Mouse (Mus musculus) E14TG2a.4 (cell line): ENCODE data around the gene Emilin3.
A peak's percentile ranks its signal among the peaks of the same experiment; 100 is the strongest.
"Not testable (repeated sequence)": the region's sequence is repeated elsewhere in the genome, so short reads cannot be mapped to it uniquely, and the experiment has no call there.

ENCODE experiments used
- H3K27me3 ChIP-seq: 2 replicates; pipeline ENCODE4 v1.6.1; 2014; ENCODE audit warnings: low read length, control low read depth; ENCODE audit not compliant: insufficient read depth
- H3K36me3 ChIP-seq: 2 replicates; pipeline ENCODE4 v1.6.1; 2014; ENCODE audit warnings: low read length, control low read depth; ENCODE audit not compliant: insufficient read depth
- H3K4me1 ChIP-seq: replicated peaks from 2 replicates; pipeline ENCODE4 v1.6.1; 2014; ENCODE audit warnings: low read depth, low read length, control low read depth
- H3K4me3 ChIP-seq: replicated peaks from 2 replicates; pipeline ENCODE4 v1.5.1; 2014; ENCODE audit warnings: mild to moderate bottlenecking, low read length
- H3K9me3 ChIP-seq: 2 replicates; pipeline ENCODE4 v1.6.1; 2014; ENCODE audit warnings: low read length, control low read depth
- CTCF ChIP-seq: conservative IDR thresholded peaks from 2 replicates; pipeline ENCODE4 v1.5.1; 2014; ENCODE audit warnings: low read length
- NANOG ChIP-seq: IDR thresholded peaks from 2 replicates; pipeline ENCODE4 v1.6.1; 2014; ENCODE audit warnings: borderline replicate concordance, low read length, mixed read lengths
- POU5F1 ChIP-seq: IDR thresholded peaks from 2 replicates; pipeline ENCODE4 v1.6.1; 2014; ENCODE audit warnings: low read length, borderline replicate concordance

Gene Emilin3

GRCm38 (mm10) chr2:160912231-160912671 lies at the start of gene Emilin3:
Gene Emilin3, minus strand, starts transcription at chr2:160912328.
- H3K4me1 ChIP-seq = peaks cover 31% of the 10 kb centered on the region
- peaks cover 98% of the 10 kb centered on the region for H3K27me3 ChIP-seq
- H3K4me3 ChIP-seq = peak within 1 kb of the TSS; percentile 78
- TF ChIP-seq NANOG = no peak
- TF ChIP-seq POU5F1 = no peak
- TF ChIP-seq CTCF = no peak
- no peaks in the 10 kb centered on the region for H3K9me3 ChIP-seq
- no peaks in the 10 kb centered on the region for H3K36me3 ChIP-seq

- no peaks in the 10 kb centered on the region for H3K9me3 ChIP-seq
- H3K27me3 ChIP-seq = no peaks in the 10 kb centered on the region
- no peak overlapping the region for H3K4me3 ChIP-seq
- H3K4me1 ChIP-seq = peaks cover 10% of the 10 kb centered on the region
- TF ChIP-seq NANOG (no peak), POU5F1 (no peak), CTCF (no peak)
- peaks cover 84% of the 10 kb centered on the region for H3K36me3 ChIP-seq
Observed at GRCm38 (mm10) chr2:160960956-160961646, 49.0 kb upstream of the Emilin3 start.

- Histone ChIP-seq H3K4me3 (no peak overlapping the region), H3K27me3 (no peaks in the 10 kb centered on the region), H3K4me1 (peaks cover 10% of the 10 kb centered on the region), H3K36me3 (peaks cover 84% of the 10 kb centered on the region), H3K9me3 (no peaks in the 10 kb centered on the region)
- no peak for TF ChIP-seq CTCF
- TF ChIP-seq POU5F1 = no peak
- TF ChIP-seq NANOG = no peak
Observed at GRCm38 (mm10) chr2:160959901-160960300, 47.8 kb upstream of the Emilin3 start.

GRCm38 (mm10) chr2:160958737-160959136 lies 46.6 kb upstream of the Emilin3 start:
- H3K27me3 ChIP-seq = no peaks in the 10 kb centered on the region
- H3K9me3 ChIP-seq = no peaks in the 10 kb centered on the region
- H3K36me3 ChIP-seq = peaks cover 84% of the 10 kb centered on the region
- H3K4me3 ChIP-seq = no peak overlapping the region
- H3K4me1 ChIP-seq = peaks cover 10% of the 10 kb centered on the region
- TF ChIP-seq CTCF (peak; percentile 25; the same call in 1 of the 2 replicates), POU5F1 (no peak)

GRCm38 (mm10) chr2:160957801-160958200 lies 45.7 kb upstream of the Emilin3 start:
- not testable (repeated sequence) for H3K9me3 ChIP-seq, H3K27me3 ChIP-seq, H3K4me3 ChIP-seq
- Histone ChIP-seq H3K4me1 (peaks cover 10% of the 10 kb centered on the region), H3K36me3 (peaks cover 84% of the 10 kb centered on the region)

GRCm38 (mm10) chr2:160957307-160957706 lies 45.2 kb upstream of the Emilin3 start:
- not testable (repeated sequence) for H3K4me3 ChIP-seq, H3K27me3 ChIP-seq
- peaks cover 10% of the 10 kb centered on the region for H3K4me1 ChIP-seq

GRCm38 (mm10) chr2:160955331-160955730 lies 43.2 kb upstream of the Emilin3 start:
- TF ChIP-seq NANOG (no peak), CTCF (peak; percentile 28), POU5F1 (no peak)
- Histone ChIP-seq H3K36me3 (peaks cover 84% of the 10 kb centered on the region), H3K27me3 (no peaks in the 10 kb centered on the region), H3K9me3 (no peaks in the 10 kb centered on the region), H3K4me1 (peaks cover 10% of the 10 kb centered on the region), H3K4me3 (no peak overlapping the region)

More at GRCm38 (mm10) chr2:160957307-160957706, 45.2 kb upstream of the Emilin3 start:
- H3K9me3 ChIP-seq = not testable (repeated sequence)
- peaks cover 84% of the 10 kb centered on the region for H3K36me3 ChIP-seq

GRCm38 (mm10) chr2:160954541-160954940 lies 42.4 kb upstream of the Emilin3 start:
- TF ChIP-seq CTCF = no peak
- no peak for TF ChIP-seq POU5F1
- TF ChIP-seq NANOG = no peak
- Histone ChIP-seq H3K9me3 (no peaks in the 10 kb centered on the region), H3K27me3 (no peaks in the 10 kb centered on the region), H3K4me1 (peaks cover 14% of the 10 kb centered on the region), H3K4me3 (no peak overlapping the region), H3K36me3 (peaks cover 84% of the 10 kb centered on the region)

- Histone ChIP-seq H3K36me3 (peaks cover 89% of the 10 kb centered on the region), H3K9me3 (no peaks in the 10 kb centered on the region), H3K4me3 (no peak overlapping the region), H3K4me1 (peaks cover 15% of the 10 kb centered on the region), H3K27me3 (no peaks in the 10 kb centered on the region)
- no peak for TF ChIP-seq POU5F1
- no peak for TF ChIP-seq NANOG
- no peak for TF ChIP-seq CTCF
Observed at GRCm38 (mm10) chr2:160953131-160953873, 41.2 kb upstream of the Emilin3 start.
